Mouse (Mus musculus): ENCODE data around the gene Cbln4. TPM values are rescaled to one million over a fixed set of nuclear protein-coding genes. Genes with fewer than 3 reads are reported as not detected.
A peak's percentile ranks its signal among the peaks of the same experiment; 100 is the strongest.

Gene Cbln4
- polyA plus RNA-seq, 1 experiment from 2014 or later = 2.7 TPM

DNA sequence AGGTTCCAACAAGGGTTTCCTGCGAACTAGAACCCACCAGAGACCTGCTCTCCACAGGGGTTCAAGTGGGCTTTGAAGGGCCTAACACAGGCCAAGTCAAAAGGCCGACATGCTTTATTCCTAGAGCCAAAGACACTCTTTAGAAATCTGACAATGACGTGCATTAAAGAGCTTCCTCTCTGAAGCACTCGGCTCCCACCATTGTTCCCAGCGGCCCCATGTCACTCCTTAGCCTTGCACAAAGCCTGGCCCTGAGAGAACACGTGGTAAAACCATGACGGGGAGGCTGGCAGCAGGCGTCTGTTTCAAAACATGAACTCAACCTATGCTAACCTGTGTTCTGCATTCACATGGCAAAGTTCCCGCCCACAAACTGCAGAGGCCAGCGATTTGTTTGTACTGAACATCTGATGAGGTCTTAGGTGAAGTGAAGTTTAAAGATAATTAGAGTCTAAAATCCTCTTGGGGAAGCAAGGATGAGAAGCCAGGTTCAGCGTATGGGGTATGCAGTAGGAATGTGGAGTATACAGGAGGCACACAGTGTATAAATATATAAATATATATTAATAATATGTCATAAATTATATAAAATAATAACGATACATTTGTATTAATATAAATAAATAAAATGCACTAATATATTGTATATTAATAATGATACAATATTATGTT lies 17.7 kb downstream of the Cbln4 start:
- Histone ChIP-seq H3K36me3 (no peaks in the 10 kb centered on the region), H3K4me1 (replicated peaks) (peaks cover 16% of the 10 kb centered on the region; the same call in 1 of the 2 replicates), H3K27me3 (ENCODE audit: insufficient read depth, poor library complexity, severe bottlenecking) (peaks cover 45% of the 10 kb centered on the region), H3K27ac (no peak overlapping the region), H3K4me3 (no peak overlapping the region), H3K9me3 (no peaks in the 10 kb centered on the region)
- 41% methylated on average over 12 of the region's 12 CpGs for WGBS
- DNase-seq (ENCODE audit: low spot score) = peak; percentile 78

GRCm38 (mm10) chr2:172006726-172007125 lies 36.5 kb downstream of the Cbln4 start:
- no peaks in the 10 kb centered on the region for H3K9me3 ChIP-seq
- H3K36me3 ChIP-seq = no peaks in the 10 kb centered on the region
- H3K4me1 ChIP-seq (replicated peaks) = peaks cover 2% of the 10 kb centered on the region; the same call in 1 of the 2 replicates
- no peak overlapping the region for H3K4me3 ChIP-seq
- no peak for DNase-seq (ENCODE audit: low spot score)
- H3K27me3 ChIP-seq (ENCODE audit: insufficient read depth, poor library complexity, severe bottlenecking) = no peaks in the 10 kb centered on the region
- WGBS = 98% methylated on average over 10 of the region's 10 CpGs
- H3K27ac ChIP-seq = no peak overlapping the region

GRCm38 (mm10) chr2:172005970-172006369 lies 37.3 kb downstream of the Cbln4 start:
- Histone ChIP-seq H3K36me3 (no peaks in the 10 kb centered on the region), H3K4me3 (no peak overlapping the region), H3K27ac (no peak overlapping the region), H3K9me3 (no peaks in the 10 kb centered on the region), H3K27me3 (ENCODE audit: insufficient read depth, poor library complexity, severe bottlenecking) (no peaks in the 10 kb centered on the region), H3K4me1 (replicated peaks) (peaks cover 2% of the 10 kb centered on the region; the same call in 1 of the 2 replicates)
- WGBS = 49% methylated on average over 7 of the region's 7 CpGs
- no peak for DNase-seq (ENCODE audit: low spot score)

- no peak for DNase-seq (ENCODE audit: low spot score)
- Histone ChIP-seq H3K9me3 (no peaks in the 10 kb centered on the region), H3K27me3 (ENCODE audit: insufficient read depth, poor library complexity, severe bottlenecking) (no peaks in the 10 kb centered on the region), H3K4me1 (replicated peaks) (peaks cover 8% of the 10 kb centered on the region), H3K4me3 (no peak overlapping the region), H3K27ac (no peak overlapping the region), H3K36me3 (no peaks in the 10 kb centered on the region)
- 85% methylated on average over 21 of the region's 21 CpGs for WGBS
These were observed 39.0 kb downstream of the Cbln4 start for GRCm38 (mm10) chr2:172004029-172004984.

GRCm38 (mm10) chr2:171996979-171997686 lies 46.1 kb downstream of the Cbln4 start:
- Histone ChIP-seq H3K27ac (no peak overlapping the region), H3K4me3 (no peak overlapping the region), H3K9me3 (0 out of 2 replicates have a peak, but pooled peaks cover 4% of the 10 kb centered on the region), H3K36me3 (no peaks in the 10 kb centered on the region), H3K4me1 (replicated peaks) (peaks cover 16% of the 10 kb centered on the region), H3K27me3 (ENCODE audit: insufficient read depth, poor library complexity, severe bottlenecking) (no peaks in the 10 kb centered on the region)
- 78% methylated on average over 6 of the region's 6 CpGs for WGBS
- no peak for DNase-seq (ENCODE audit: low spot score)

- peak; percentile 32 for DNase-seq (ENCODE audit: low spot score)
- Histone ChIP-seq H3K27ac (no peak overlapping the region), H3K4me3 (no peak overlapping the region), H3K27me3 (ENCODE audit: insufficient read depth, poor library complexity, severe bottlenecking) (no peaks in the 10 kb centered on the region), H3K36me3 (no peaks in the 10 kb centered on the region), H3K4me1 (replicated peaks) (peaks cover 16% of the 10 kb centered on the region), H3K9me3 (0 out of 2 replicates have a peak, but pooled peaks cover 4% of the 10 kb centered on the region)
- WGBS = 67% methylated on average over 6 of the region's 6 CpGs
These were observed 48.4 kb downstream of the Cbln4 start for GRCm38 (mm10) chr2:171994861-171995260.

DNA sequence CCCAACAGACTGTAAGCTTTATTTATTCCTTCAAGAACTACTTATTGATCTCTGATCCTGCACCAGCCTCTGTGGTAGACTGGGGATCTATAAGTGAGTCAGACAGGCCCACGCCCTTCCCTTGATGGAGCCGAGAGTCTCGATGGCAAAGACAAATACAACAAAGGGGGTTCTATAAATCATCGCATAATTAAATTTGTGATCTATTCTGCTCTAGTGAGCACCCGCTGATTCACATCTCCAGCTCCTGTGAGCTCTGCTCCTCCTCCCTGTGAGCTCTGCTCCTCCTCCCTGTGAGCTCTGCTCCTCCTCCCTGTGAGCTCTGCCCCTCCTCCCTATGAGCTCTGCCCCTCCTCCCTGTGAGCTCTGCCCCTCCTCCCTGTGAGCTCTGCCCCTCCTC lies 49.0 kb downstream of the Cbln4 start:
- no peak overlapping the region for H3K4me3 ChIP-seq
- no peaks in the 10 kb centered on the region for H3K36me3 ChIP-seq
- peaks cover 10% of the 10 kb centered on the region for H3K4me1 ChIP-seq (replicated peaks)
- H3K9me3 ChIP-seq = 0 out of 2 replicates have a peak, but pooled peaks cover 4% of the 10 kb centered on the region
- no peaks in the 10 kb centered on the region for H3K27me3 ChIP-seq (ENCODE audit: insufficient read depth, poor library complexity, severe bottlenecking)
- WGBS = 79% methylated on average over 5 of the region's 5 CpGs
- no peak overlapping the region for H3K27ac ChIP-seq
- DNase-seq (ENCODE audit: low spot score) = no peak

DNA sequence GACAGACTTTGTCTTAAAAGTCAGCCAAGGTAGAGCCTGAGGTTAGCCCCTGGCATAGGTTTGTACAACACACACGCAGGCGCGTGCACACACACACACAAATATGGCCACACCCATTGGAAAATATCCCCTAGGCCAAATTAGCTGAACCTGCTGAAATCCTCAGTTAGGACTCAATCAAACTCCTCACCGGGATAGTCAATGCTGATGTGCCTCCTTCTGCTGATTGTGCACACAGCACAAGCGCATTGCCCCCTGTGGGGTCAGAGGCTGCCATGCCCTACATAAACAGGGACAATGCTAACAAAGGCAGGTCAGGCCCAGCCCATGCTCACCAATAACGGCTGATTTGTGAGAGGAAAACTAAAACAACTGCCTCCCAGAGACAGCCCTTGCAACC lies 56.6 kb downstream of the Cbln4 start:
- H3K4me3 ChIP-seq = no peak overlapping the region
- DNase-seq (ENCODE audit: low spot score) = peak; percentile 39
- peak overlapping the region; percentile 30; the same call in 1 of the 2 replicates for H3K27ac ChIP-seq
- H3K36me3 ChIP-seq = no peaks in the 10 kb centered on the region
- H3K4me1 ChIP-seq (replicated peaks) = peaks cover 19% of the 10 kb centered on the region
- peaks cover 46% of the 10 kb centered on the region for H3K27me3 ChIP-seq (ENCODE audit: insufficient read depth, poor library complexity, severe bottlenecking)
- 17% methylated on average over 6 of the region's 6 CpGs for WGBS
- no peaks in the 10 kb centered on the region for H3K9me3 ChIP-seq

Other genes with a start within 250 kb of the Cbln4 start
- not detected in 2 replicates for gene Mc3r, start 205.0 kb upstream of the Cbln4 start, polyA plus RNA-seq (2016; fragmentation: Nextera tagmentation; extraction: Ambion mirVana)

Data from hindbrain, embryonic 10.5 days (tissue).